In the genomic region with DNA sequence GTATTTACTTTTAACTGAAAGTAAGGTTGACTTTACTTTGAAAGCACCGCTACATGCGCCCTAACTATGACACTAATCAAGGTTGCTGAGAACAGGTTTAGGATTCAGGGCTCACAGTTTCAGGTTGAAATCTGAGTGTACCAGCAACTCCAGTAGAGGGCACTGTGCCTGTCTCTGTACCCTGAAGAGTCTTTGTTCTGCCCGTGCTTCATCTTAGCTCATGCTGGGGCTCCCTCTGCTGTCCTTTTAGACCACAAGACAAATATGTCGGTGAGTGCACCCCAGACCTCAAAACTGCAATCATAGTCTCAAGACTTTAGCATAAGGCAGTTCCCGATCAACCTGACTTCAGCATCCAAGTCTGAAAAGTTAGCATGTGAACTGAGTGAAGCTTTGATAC, we compare ENCODE assay signal across 8 mouse cellular contexts.
DNase-seq lines count a peak whose midpoint lies in the region; ATAC-seq and TF ChIP-seq lines count a peak whose summit lies in the region.

No protein-coding gene starts in this region.

- DNase-seq in CH12.LX (ENCODE audit: extremely low read depth): peak; percentile 81
- DNase-seq in heart, postnatal 0 days (ENCODE audit: low spot score): peak; percentile 88
- peak; percentile 85 to 88 for DNase-seq in kidney, postnatal 25 days
- peak; percentile 59 for DNase-seq in thymus, postnatal 0 days (ENCODE audit: low spot score)

- 19% methylated on average over 5 of the region's 5 CpGs for WGBS in bone marrow, adult 2 months
- 19% methylated on average over 5 of the region's 5 CpGs for WGBS in heart, postnatal 0 days
- WGBS in liver, embryonic 12.5 days (ENCODE audit: insufficient replicate concordance): 24% methylated on average over 5 of the region's 5 CpGs
- 32% methylated on average over 5 of the region's 5 CpGs for WGBS in neural tube, embryonic 13.5 days

- peak; percentile 67; the same call in 1 of the 2 replicates for ATAC-seq in heart, postnatal 0 days (ENCODE audit: insufficient read depth, low read depth)
- 0 out of 2 replicates have a peak, but pooled peaks have one; percentile 30 for ATAC-seq in liver, embryonic 12.5 days
- ATAC-seq in neural tube, embryonic 13.5 days (ENCODE audit: low read depth): peak; percentile 91

- no peaks in the 10 kb centered on the region for H3K9me3 ChIP-seq in CH12.LX (replicated peaks; ENCODE audit: low read length)
- no peaks in the 10 kb centered on the region for H3K9me3 ChIP-seq in heart, postnatal 0 days (replicated peaks; ENCODE audit: control insufficient read depth, low read length)
- H3K9me3 ChIP-seq in liver, embryonic 12.5 days (replicated peaks): no peaks in the 10 kb centered on the region
- H3K9me3 ChIP-seq in neural tube, embryonic 13.5 days: no peaks in the 10 kb centered on the region

- no peak overlapping the region for H3K4me3 ChIP-seq in CH12.LX (replicated peaks in 1 of 3; ENCODE audit: low read depth in 2 of 3, low read length in 2 of 3, poor library complexity in 1 of 3)
- no peak overlapping the region for H3K4me3 ChIP-seq in bone marrow, adult 2 months (replicated peaks; ENCODE audit: control insufficient read depth, low read depth, low read length)
- no peak overlapping the region for H3K4me3 ChIP-seq in embryonic fibroblast, embryonic 13.5 days (ENCODE audit: insufficient read depth, low read length)
- no peak overlapping the region for H3K4me3 ChIP-seq in heart, postnatal 0 days (ENCODE audit: low read depth, low read length)
- no peak overlapping the region for H3K4me3 ChIP-seq in liver, embryonic 12.5 days
- H3K4me3 ChIP-seq in neural tube, embryonic 13.5 days: no peak overlapping the region

- peak; percentile 39 for TF ChIP-seq RAD21 in CH12.LX (IDR thresholded peaks at IDR 0.05; ENCODE audit: low read depth, low read length)

- H3K27me3 ChIP-seq in CH12.LX (replicated peaks): no peaks in the 10 kb centered on the region
- H3K27me3 ChIP-seq in heart, postnatal 0 days (ENCODE audit: control insufficient read depth, insufficient read depth, low read length): no peaks in the 10 kb centered on the region
- H3K27me3 ChIP-seq in liver, embryonic 12.5 days (replicated peaks): no peaks in the 10 kb centered on the region
- no peaks in the 10 kb centered on the region for H3K27me3 ChIP-seq in neural tube, embryonic 13.5 days

- TF ChIP-seq CTCF in CH12.LX (conservative IDR thresholded peaks at IDR 0.05 in 1 of 2, IDR thresholded peaks at IDR 0.05 in 1 of 2; ENCODE audit: low read depth in 2 of 2, low read length in 2 of 2): peak; percentile 69 to 81
- TF ChIP-seq CTCF in bone marrow, adult 2 months (IDR thresholded peaks at IDR 0.05; ENCODE audit: control insufficient read depth, insufficient read depth, low read length): peak; percentile 38; the same call in 1 of the 2 replicates
- peak; percentile 80 for TF ChIP-seq CTCF in embryonic fibroblast, embryonic 13.5 days (IDR thresholded peaks at IDR 0.05; ENCODE audit: borderline replicate concordance, insufficient read depth, low read length)
- peak; percentile 98 for TF ChIP-seq CTCF in heart, postnatal 0 days (IDR thresholded peaks at IDR 0.05; ENCODE audit: low read depth)

- H3K4me2 ChIP-seq in CH12.LX (ENCODE audit: insufficient read depth, low read depth, poor library complexity, severe bottlenecking): no peak overlapping the region
- H3K4me2 ChIP-seq in heart, postnatal 0 days (ENCODE audit: low read depth, low read length): no peak overlapping the region
- no peak overlapping the region for H3K4me2 ChIP-seq in liver, embryonic 12.5 days
- no peak overlapping the region for H3K4me2 ChIP-seq in neural tube, embryonic 13.5 days

- no peak for TF ChIP-seq EP300 in CH12.LX (IDR thresholded peaks at IDR 0.05; ENCODE audit: low read length)
- no peak for TF ChIP-seq EP300 in heart, postnatal 0 days (IDR thresholded peaks at IDR 0.05; ENCODE audit: low read depth)

- in situ Hi-C loops in CH12.LX (cut with MboI; ENCODE audit: low pct_ligation_motif_present, low pct_unique_long_range_greater_than_20kb, low sequenced_read_pairs): no loop called here

- no peaks in the 10 kb centered on the region for H3K36me3 ChIP-seq in CH12.LX (replicated peaks in 1 of 2; ENCODE audit: control insufficient read depth in 1 of 2, insufficient read depth in 1 of 2, low read length in 1 of 2)
- no peaks in the 10 kb centered on the region for H3K36me3 ChIP-seq in heart, postnatal 0 days (replicated peaks; ENCODE audit: control insufficient read depth, insufficient read depth, low read length)
- no peaks in the 10 kb centered on the region for H3K36me3 ChIP-seq in liver, embryonic 12.5 days
- no peaks in the 10 kb centered on the region for H3K36me3 ChIP-seq in neural tube, embryonic 13.5 days

- TF ChIP-seq POLR2A in CH12.LX (IDR thresholded peaks at IDR 0.05; ENCODE audit: low read depth, low read length): no peak
- TF ChIP-seq POLR2A in bone marrow, adult 2 months (IDR thresholded peaks at IDR 0.05; ENCODE audit: borderline replicate concordance, control insufficient read depth, low read depth, low read length): no peak
- TF ChIP-seq POLR2A in embryonic fibroblast, embryonic 13.5 days (IDR thresholded peaks at IDR 0.05; ENCODE audit: low read depth, low read length): no peak

- H3K9ac ChIP-seq in CH12.LX (ENCODE audit: insufficient read depth, low read depth): no peak overlapping the region
- no peak overlapping the region for H3K9ac ChIP-seq in heart, postnatal 0 days (replicated peaks; ENCODE audit: low read depth, low read length)
- H3K9ac ChIP-seq in liver, embryonic 12.5 days: no peak overlapping the region
- H3K9ac ChIP-seq in neural tube, embryonic 13.5 days: no peak overlapping the region

- H3K4me1 ChIP-seq in CH12.LX (ENCODE audit: control insufficient read depth in 1 of 2, insufficient read depth in 2 of 2): no peaks in the 10 kb centered on the region
- no peaks in the 10 kb centered on the region for H3K4me1 ChIP-seq in bone marrow, adult 2 months (ENCODE audit: control insufficient read depth, insufficient read depth, low read length)
- no peaks in the 10 kb centered on the region for H3K4me1 ChIP-seq in embryonic fibroblast, embryonic 13.5 days (ENCODE audit: control insufficient read depth, insufficient read depth, low read length)
- H3K4me1 ChIP-seq in heart, postnatal 0 days (ENCODE audit: control insufficient read depth, insufficient read depth): no peaks in the 10 kb centered on the region
- no peaks in the 10 kb centered on the region for H3K4me1 ChIP-seq in liver, embryonic 12.5 days
- H3K4me1 ChIP-seq in neural tube, embryonic 13.5 days (replicated peaks): no peaks in the 10 kb centered on the region

- no peak overlapping the region for H3K27ac ChIP-seq in CH12.LX (ENCODE audit: insufficient read depth, low read depth)
- H3K27ac ChIP-seq in bone marrow, adult 2 months (ENCODE audit: control insufficient read depth, insufficient read depth, low read depth, low read length, poor library complexity): no peak overlapping the region
- H3K27ac ChIP-seq in embryonic fibroblast, embryonic 13.5 days (ENCODE audit: insufficient read depth, low read length): no peak overlapping the region
- no peak overlapping the region for H3K27ac ChIP-seq in heart, postnatal 0 days (ENCODE audit: low read depth)
- no peak overlapping the region for H3K27ac ChIP-seq in liver, embryonic 12.5 days
- H3K27ac ChIP-seq in neural tube, embryonic 13.5 days (replicated peaks): no peak overlapping the region

- dilution Hi-C loops in CH12.LX (cut with MboI; ENCODE audit: extremely low pct_ligation_motif_present, extremely low pct_unique_long_range_greater_than_20kb, low sequenced_read_pairs): no loop called here

- no peaks in the 10 kb centered on the region for H3K79me2 ChIP-seq in CH12.LX (replicated peaks; ENCODE audit: control insufficient read depth, extremely low read depth, insufficient read depth, poor library complexity, severe bottlenecking)

TF ChIP-seq in CH12.LX, 34 proteins besides CTCF, POLR2A, EP300 and RAD21:
- TF ChIP-seq ZC3H11A (IDR thresholded peaks at IDR 0.05; ENCODE audit: low read depth, low read length) (no peak), SMC3 (IDR thresholded peaks at IDR 0.05; ENCODE audit: low read depth, low read length) (peak; percentile 67)

Comparison
In these comparisons a context has a peak if more than half of its experiments do, and no peak if none do; other contexts are left out.
1. CTCF ChIP-seq: peak in every context shown above with its lines; median percentile 98 in heart, postnatal 0 days; 80 in embryonic fibroblast, embryonic 13.5 days; 75 in CH12.LX; 38 in bone marrow, adult 2 months.
2. ATAC-seq: peak in every context shown above with its lines; median percentile 91 in neural tube, embryonic 13.5 days; 67 in heart, postnatal 0 days; 30 in liver, embryonic 12.5 days.